Mouse (Mus musculus): Measurements from ENCODE around the gene Ino80b.

Ino80b gene

GRCm38 (mm10) chr6:83125331-83125730, at the start of gene Ino80b:
TSS of gene Ino80b (minus strand) at chr6:83125431.
- ChIA-PET CTCF (interaction anchor here (0.6 to 2.4 kb wide), 8 partner anchors 10 to 670 kb away, joined by 3 to 8 read pairs (median 4); partner anchors contain the start of genes Ccdc142 (in 1 of the 4), Gm42688 (in 1 of the 4) and Rtkn (in 1 of the 4)), POLR2A (interaction anchor here (0.6 to 8.8 kb wide), 29 partner anchors 9 to 579 kb away, joined by 3 to 75 read pairs (median 4); partner anchors contain the start of genes Rtkn (in 3 of the 4), Ccdc142 (in 1 of the 4), Gm42688 (in 1 of the 4) and Mob1a (in 1 of the 4))

- ChIA-PET POLR2A (interaction anchor here in 2 of 4 experiments (0.8 to 2.0 kb wide), 10 partner anchors 10 to 70 kb away, joined by 3 to 7 read pairs (median 4); partner anchors contain the start of genes Ccdc142 (in 1 of the 2), Gm42688 (in 1 of the 2), Rtkn (in 1 of the 2) and Wbp1 (in 1 of the 2)), CTCF (interaction anchor here in 3 of 4 experiments (0.8 to 1.6 kb wide), 6 partner anchors 10 to 339 kb away, joined by 3 to 6 read pairs (median 3); no protein-coding TSS in a partner anchor)
These were observed 47.1 kb upstream of the Ino80b start for GRCm38 (mm10) chr6:83172240-83172920.

GRCm38 (mm10) chr6:83171063-83171462, 45.8 kb upstream of the Ino80b start:
- POLR2A ChIA-PET = interaction anchor here in 2 of 4 experiments (1.0 to 1.6 kb wide), 7 partner anchors 10 to 155 kb away, joined by 3 to 7 read pairs (median 4); partner anchors contain the start of genes Ccdc142 (in 1 of the 2), Gm42688 (in 1 of the 2), Mob1a (in 1 of the 2) and Mthfd2 (in 1 of the 2)

DNA sequence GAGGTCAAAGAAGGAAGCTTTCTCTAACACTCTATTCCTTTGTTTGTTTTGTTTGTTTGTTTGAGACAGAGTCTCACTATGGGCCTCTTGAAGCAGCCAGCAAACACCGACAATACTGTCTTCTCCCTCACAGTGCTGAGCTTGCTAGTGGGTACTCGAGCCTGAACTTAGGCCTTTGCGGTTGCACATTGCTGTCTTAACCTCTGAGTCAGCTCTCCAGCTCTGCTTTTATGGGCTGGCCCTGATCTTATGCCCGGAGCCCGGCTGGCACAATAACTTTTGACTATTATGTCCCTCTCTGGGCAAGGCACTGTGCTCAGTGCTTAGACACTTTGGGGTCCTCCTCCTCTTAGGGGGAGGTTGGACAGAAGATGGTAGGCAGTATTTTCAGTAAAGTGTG, 44.6 kb upstream of the Ino80b start:
- ChIA-PET CTCF (interaction anchor here in 3 of 4 experiments (0.6 to 8.9 kb wide), 6 partner anchors 13 to 155 kb away, joined by 3 to 76 read pairs (median 4); partner anchors contain the start of genes 1700003E16Rik (in 1 of the 3) and Wdr54 (in 1 of the 3)), POLR2A (interaction anchor here in 2 of 4 experiments (0.9 to 1.5 kb wide), 6 partner anchors 8 to 156 kb away, joined by 3 to 5 read pairs (median 4); partner anchors contain the start of genes 1700003E16Rik (in 1 of the 2), Mob1a (in 1 of the 2), Mthfd2 (in 1 of the 2) and Wdr54 (in 1 of the 2))

More at GRCm38 (mm10) chr6:83171063-83171462, 45.8 kb upstream of the Ino80b start:
- CTCF ChIA-PET = interaction anchor here in 2 of 4 experiments (1.0 to 1.6 kb wide), 4 partner anchors 9 to 175 kb away, joined by 3 to 6 read pairs (median 3); no protein-coding TSS in a partner anchor

- ChIA-PET POLR2A (interaction anchor here in 3 of 4 experiments (0.6 to 2.9 kb wide), 17 partner anchors 11 to 170 kb away, joined by 3 to 12 read pairs (median 3); partner anchors contain the start of genes Ccdc142 (in 1 of the 3), Gm42688 (in 1 of the 3), Mob1a (in 1 of the 3) and Mthfd2 (in 1 of the 3)), CTCF (interaction anchor here in 3 of 4 experiments (0.6 to 8.9 kb wide), 45 partner anchors 10 to 464 kb away, joined by 3 to 80 read pairs (median 4); partner anchors contain the start of genes Ccdc142 (in 3 of the 3), Gm42688 (in 3 of the 3), 1700003E16Rik (in 1 of the 3) and Aup1 (in 1 of the 3))
These were observed 41.0 kb upstream of the Ino80b start for GRCm38 (mm10) chr6:83166243-83166630.

- POLR2A ChIA-PET = interaction anchor here in 3 of 4 experiments (0.6 to 2.9 kb wide), 20 partner anchors 9 to 169 kb away, joined by 3 to 12 read pairs (median 3); partner anchors contain the start of genes 1700003E16Rik (in 1 of the 3), Ccdc142 (in 1 of the 3), Gm42688 (in 1 of the 3) and Mob1a (in 1 of the 3)
- CTCF ChIA-PET = interaction anchor here in 3 of 4 experiments (0.6 to 8.9 kb wide), 50 partner anchors 10 to 463 kb away, joined by 3 to 80 read pairs (median 4); partner anchors contain the start of genes Ccdc142 (in 3 of the 3), Gm42688 (in 3 of the 3), 1700003E16Rik (in 2 of the 3) and Wdr54 (in 2 of the 3)
These were observed 40.5 kb upstream of the Ino80b start, which contains the start of gene Dctn1 for GRCm38 (mm10) chr6:83165607-83166242. TSS of gene Dctn1 (plus strand) at chr6:83165920.

GRCm38 (mm10) chr6:83165026-83165606, 39.9 kb upstream of the Ino80b start:
- ChIA-PET CTCF (interaction anchor here in 3 of 4 experiments (0.6 to 8.9 kb wide), 42 partner anchors 9 to 344 kb away, joined by 3 to 80 read pairs (median 4); partner anchors contain the start of genes Ccdc142 (in 3 of the 3), Gm42688 (in 3 of the 3), 1700003E16Rik (in 1 of the 3) and Aup1 (in 1 of the 3)), POLR2A (interaction anchor here in 3 of 4 experiments (0.6 to 1.9 kb wide), 16 partner anchors 9 to 169 kb away, joined by 3 to 9 read pairs (median 3); partner anchors contain the start of genes 1700003E16Rik (in 1 of the 3), Ccdc142 (in 1 of the 3), Gm42688 (in 1 of the 3) and Mob1a (in 1 of the 3))

DNA sequence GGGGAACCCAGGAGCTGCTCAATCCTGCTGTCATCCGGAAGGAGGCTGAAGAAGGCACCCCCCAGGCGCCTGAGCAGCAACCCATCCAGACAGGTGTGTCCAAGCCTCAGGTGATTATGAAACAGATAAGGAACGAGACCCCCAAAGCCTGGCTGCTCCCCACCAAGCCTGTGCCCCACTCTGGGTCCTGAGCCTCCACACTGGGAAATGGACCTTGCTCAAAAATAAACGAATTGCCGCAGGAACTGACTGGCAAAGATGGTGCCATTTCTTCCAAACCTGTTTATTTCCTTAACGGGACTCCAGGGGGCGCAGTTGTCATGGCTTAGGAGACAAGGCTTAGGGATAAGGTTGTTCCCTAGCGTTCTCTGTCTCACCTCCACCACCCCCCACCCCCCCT, 37.5 kb upstream of the Ino80b start:
- POLR2A ChIA-PET = interaction anchor here in 3 of 4 experiments (0.6 to 2.3 kb wide), 32 partner anchors 10 to 713 kb away, joined by 3 to 9 read pairs (median 4); partner anchors contain the start of genes Wbp1 (in 3 of the 3), Mob1a (in 1 of the 3), Mthfd2 (in 1 of the 3) and Pcgf1 (in 1 of the 3)
- CTCF ChIA-PET = interaction anchor here (0.6 to 8.9 kb wide), 43 partner anchors 9 to 334 kb away, joined by 3 to 80 read pairs (median 5); partner anchors contain the start of genes Rtkn (in 2 of the 4), Wbp1 (in 2 of the 4), Aup1 (in 1 of the 4) and Ccdc142 (in 1 of the 4)

- CTCF ChIA-PET = interaction anchor here (0.6 to 8.9 kb wide), 44 partner anchors 8 to 410 kb away, joined by 3 to 80 read pairs (median 4); partner anchors contain the start of genes Wbp1 (in 3 of the 4), Rtkn (in 2 of the 4), Aup1 (in 1 of the 4) and Ccdc142 (in 1 of the 4)
- POLR2A ChIA-PET = interaction anchor here in 3 of 4 experiments (0.6 to 2.3 kb wide), 35 partner anchors 8 to 712 kb away, joined by 3 to 9 read pairs (median 4); partner anchors contain the start of genes Wbp1 (in 3 of the 3), Rtkn (in 2 of the 3), Mob1a (in 1 of the 3) and Mthfd2 (in 1 of the 3)
These were observed 36.9 kb upstream of the Ino80b start for GRCm38 (mm10) chr6:83161921-83162641.

- POLR2A ChIA-PET = interaction anchor here in 3 of 4 experiments (0.8 to 2.3 kb wide), 20 partner anchors 8 to 164 kb away, joined by 3 to 8 read pairs (median 5); partner anchors contain the start of genes Rtkn (in 2 of the 3), Mob1a (in 1 of the 3), Mthfd2 (in 1 of the 3) and Wbp1 (in 1 of the 3)
These were observed 36.2 kb upstream of the Ino80b start for GRCm38 (mm10) chr6:83161442-83161841.

GRCm38 (mm10) chr6:83159456-83159855, 34.2 kb upstream of the Ino80b start:
- POLR2A ChIA-PET = interaction anchor here in 3 of 4 experiments (0.6 to 2.7 kb wide), 9 partner anchors 14 to 532 kb away, joined by 3 to 6 read pairs (median 3); partner anchors contain the start of gene Wbp1 (in 1 of the 3)
- CTCF ChIA-PET = interaction anchor here (0.6 to 2.1 kb wide), 25 partner anchors 9 to 965 kb away, joined by 3 to 11 read pairs (median 3); partner anchors contain the start of gene Wbp1 (in 1 of the 4)

More at GRCm38 (mm10) chr6:83161442-83161841, 36.2 kb upstream of the Ino80b start:
- CTCF ChIA-PET = interaction anchor here in 3 of 4 experiments (0.9 to 8.9 kb wide), 25 partner anchors 8 to 244 kb away, joined by 3 to 80 read pairs (median 5); partner anchors contain the start of genes Aup1 (in 1 of the 3), Ccdc142 (in 1 of the 3), Gm42688 (in 1 of the 3) and Rtkn (in 1 of the 3)

GRCm38 (mm10) chr6:83156259-83156684, 31.0 kb upstream of the Ino80b start, which contains the start of the genes Wdr54 and 1700003E16Rik:
TSS of gene Wdr54 (minus strand) at chr6:83156397.
TSS of gene 1700003E16Rik (plus strand) at chr6:83156404.
- CTCF ChIA-PET = interaction anchor here (0.6 to 1.5 kb wide), 19 partner anchors 9 to 161 kb away, joined by 3 to 9 read pairs (median 3); partner anchors contain the start of genes Ccdc142 (in 1 of the 4), Dctn1 (in 1 of the 4), Gm42688 (in 1 of the 4) and Wbp1 (in 1 of the 4)

GRCm38 (mm10) chr6:83155552-83156238, 30.5 kb upstream of the Ino80b start:
- CTCF ChIA-PET = interaction anchor here in 3 of 4 experiments (0.6 to 1.5 kb wide), 21 partner anchors 9 to 649 kb away, joined by 3 to 9 read pairs (median 3); partner anchors contain the start of genes Ccdc142 (in 1 of the 3), Dctn1 (in 1 of the 3), Gm42688 (in 1 of the 3) and Wbp1 (in 1 of the 3)
- POLR2A ChIA-PET = interaction anchor here (0.7 to 2.8 kb wide), 30 partner anchors 10 to 341 kb away, joined by 3 to 24 read pairs (median 4); partner anchors contain the start of genes Ccdc142 (in 3 of the 4), Gm42688 (in 3 of the 4), Wbp1 (in 2 of the 4) and Aup1 (in 1 of the 4)

More at GRCm38 (mm10) chr6:83156259-83156684, 31.0 kb upstream of the Ino80b start, which contains the start of the genes Wdr54 and 1700003E16Rik:
- POLR2A ChIA-PET = interaction anchor here (0.5 to 2.8 kb wide), 31 partner anchors 9 to 342 kb away, joined by 3 to 24 read pairs (median 4); partner anchors contain the start of genes Ccdc142 (in 3 of the 4), Gm42688 (in 3 of the 4), Wbp1 (in 3 of the 4) and Aup1 (in 1 of the 4)
